Mouse (Mus musculus): ENCODE results near the gene Ccdc69.

The Ccdc69 gene

GRCm38 (mm10) chr11:55036601-55037000, 41.3 kb downstream of the Ccdc69 start:
- no peak for DNase-seq (ENCODE audit: low spot score)

- peak; percentile 70 for DNase-seq (ENCODE audit: low spot score)
These were observed 44.8 kb downstream of the Ccdc69 start, which contains the start of gene Anxa6 for GRCm38 (mm10) chr11:55033040-55033660. Gene Anxa6, minus strand, starts transcription at chr11:55033445.

GRCm38 (mm10) chr11:55032286-55032685, 45.6 kb downstream of the Ccdc69 start:
- no peak for DNase-seq (ENCODE audit: low spot score)

GRCm38 (mm10) chr11:55031991-55032280, 46.0 kb downstream of the Ccdc69 start:
- DNase-seq (ENCODE audit: low spot score) = no peak

GRCm38 (mm10) chr11:55031211-55031990, 46.5 kb downstream of the Ccdc69 start:
- no peak for DNase-seq (ENCODE audit: low spot score)

- no peak for DNase-seq (ENCODE audit: low spot score)
These were observed 49.4 kb downstream of the Ccdc69 start for GRCm38 (mm10) chr11:55028509-55028908.

GRCm38 (mm10) chr11:55027204-55027855, 50.6 kb downstream of the Ccdc69 start:
- no peak for DNase-seq (ENCODE audit: low spot score)

GRCm38 (mm10) chr11:55025896-55026295, 52.0 kb downstream of the Ccdc69 start:
- DNase-seq (ENCODE audit: low spot score) = no peak

GRCm38 (mm10) chr11:55023583-55023982, 54.3 kb downstream of the Ccdc69 start:
- no peak for DNase-seq (ENCODE audit: low spot score)

- DNase-seq (ENCODE audit: low spot score) = peak; percentile 66
These were observed 54.8 kb downstream of the Ccdc69 start for GRCm38 (mm10) chr11:55023049-55023564.

GRCm38 (mm10) chr11:55022508-55022907, 55.4 kb downstream of the Ccdc69 start:
- no peak for DNase-seq (ENCODE audit: low spot score)

GRCm38 (mm10) chr11:55021859-55022258, 56.1 kb downstream of the Ccdc69 start:
- no peak for DNase-seq (ENCODE audit: low spot score)

- no peak for DNase-seq (ENCODE audit: low spot score)
These were observed 56.5 kb downstream of the Ccdc69 start for GRCm38 (mm10) chr11:55021458-55021857.

GRCm38 (mm10) chr11:55019711-55020110, 58.2 kb downstream of the Ccdc69 start:
- DNase-seq (ENCODE audit: low spot score) = no peak

GRCm38 (mm10) chr11:55018034-55018433, 59.9 kb downstream of the Ccdc69 start:
- no peak for DNase-seq (ENCODE audit: low spot score)

GRCm38 (mm10) chr11:55017201-55017600, 60.7 kb downstream of the Ccdc69 start:
- no peak for DNase-seq (ENCODE audit: low spot score)

GRCm38 (mm10) chr11:55016758-55017157, 61.2 kb downstream of the Ccdc69 start:
- no peak for DNase-seq (ENCODE audit: low spot score)

GRCm38 (mm10) chr11:55015831-55016241, 62.1 kb downstream of the Ccdc69 start:
- peak; percentile 46 for DNase-seq (ENCODE audit: low spot score)

GRCm38 (mm10) chr11:55015264-55015663, 62.7 kb downstream of the Ccdc69 start:
- no peak for DNase-seq (ENCODE audit: low spot score)

- DNase-seq (ENCODE audit: low spot score) = no peak
These were observed 64.1 kb downstream of the Ccdc69 start for GRCm38 (mm10) chr11:55013802-55014201.

- no peak for DNase-seq (ENCODE audit: low spot score)
These were observed 65.1 kb downstream of the Ccdc69 start for GRCm38 (mm10) chr11:55012551-55013521.

GRCm38 (mm10) chr11:55011440-55011839, 66.5 kb downstream of the Ccdc69 start:
- DNase-seq (ENCODE audit: low spot score) = no peak

All from layer of hippocampus, adult 11-12 months (tissue).